Mouse (Mus musculus) thymus, adult 2 months (tissue): ENCODE results near the gene Map3k5.

Experiments used
- CTCF ChIP-seq: fragments of 200-500 bp; IDR thresholded peaks from 2 replicates; pipeline ENCODE4 v1.5.1; 2012; ENCODE audit warnings: mild to moderate bottlenecking, control low read depth, low read length, moderate library complexity, borderline replicate concordance; ENCODE audit not compliant: control insufficient read depth, poor library complexity, insufficient read depth; ENCODE audit errors: extremely low read depth
- POLR2A ChIP-seq: fragments of 200-500 bp; IDR thresholded peaks from 2 replicates; pipeline ENCODE4 v1.6.1; 2012; ENCODE audit warnings: mild to moderate bottlenecking, low read length, control low read depth, moderate library complexity; ENCODE audit not compliant: control insufficient read depth, poor library complexity, insufficient read depth; ENCODE audit errors: extremely low read depth

- TF ChIP-seq POLR2A = no peak
- TF ChIP-seq CTCF = no peak
Measured at GRCm38 (mm10) chr10:19973321-19974108, 39.2 kb downstream of the Map3k5 start.
